Mouse (Mus musculus) retina, postnatal 1 day (tissue): ENCODE measurements around the gene Vps8.

ENCODE experiments used
- DNase-seq: peaks from one replicate; pipeline ENCODE4 v3.0.0-alpha.2; 2012

Gene Vps8

GRCm38 (mm10) chr16:21405224-21405969, 17.5 kb upstream of the Vps8 start:
- peak; percentile 27 for DNase-seq

DNA sequence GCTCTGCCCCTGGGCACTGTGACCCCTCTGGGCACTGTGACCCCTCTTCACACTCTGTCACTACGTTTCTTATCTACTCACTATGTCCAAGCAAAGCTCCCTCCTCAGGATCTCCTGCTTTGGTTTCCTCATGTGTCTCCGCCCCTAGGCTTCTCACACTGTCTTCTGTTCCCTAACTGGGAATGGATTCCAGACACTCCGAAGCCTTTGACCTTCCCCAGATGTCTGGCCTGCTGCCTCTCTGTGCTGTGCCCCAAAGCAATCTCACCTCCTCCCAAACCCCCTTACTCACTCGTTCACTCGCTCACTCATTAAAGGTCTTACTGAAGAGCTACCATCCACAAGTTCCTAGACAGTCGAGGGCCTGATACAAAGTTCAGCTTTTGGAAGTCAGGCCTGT, 16.8 kb upstream of the Vps8 start:
- no peak for DNase-seq

DNA sequence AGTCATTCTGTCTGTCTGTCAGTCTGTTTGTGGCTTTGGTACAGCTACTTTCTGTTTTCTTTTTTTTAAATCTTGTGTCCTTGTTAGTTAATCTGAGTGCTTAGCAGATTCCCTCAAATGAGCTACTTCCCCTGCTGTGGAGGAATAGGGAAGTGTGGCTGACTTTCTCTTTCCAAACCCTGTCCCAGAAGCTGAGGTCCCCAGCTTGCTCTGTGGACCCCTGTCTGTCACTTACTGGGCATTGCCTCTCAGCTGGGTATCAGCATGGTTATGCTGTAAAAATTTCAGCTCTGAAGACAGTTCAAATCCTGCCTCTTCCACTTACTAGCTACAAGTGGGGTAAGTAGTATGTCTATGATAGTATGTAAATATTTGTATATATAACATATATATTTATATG, 11.1 kb upstream of the Vps8 start:
- DNase-seq: no peak

DNA sequence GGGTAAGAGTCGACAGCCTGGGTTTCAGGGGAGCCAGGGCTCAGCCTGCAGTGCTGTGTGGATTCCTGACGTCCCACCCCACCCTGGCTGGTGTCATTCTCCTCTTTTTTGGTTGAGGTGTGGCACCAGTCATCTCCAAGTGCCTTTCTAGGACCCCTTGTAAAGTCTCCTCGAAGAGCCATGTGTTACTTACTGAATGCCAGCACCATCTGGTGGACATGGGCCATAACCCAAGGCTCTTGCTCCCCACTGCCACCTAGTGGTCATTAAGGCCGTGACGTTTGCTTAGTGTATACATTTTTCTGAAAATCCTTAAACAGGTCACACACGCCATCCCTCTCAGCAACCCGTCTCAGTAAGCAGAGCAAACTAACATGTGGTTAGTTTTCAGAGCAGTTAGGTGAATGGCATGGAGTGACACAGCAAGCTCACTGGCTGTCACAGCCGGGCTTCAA, 10.3 kb upstream of the Vps8 start:
- DNase-seq: peak; percentile 92

GRCm38 (mm10) chr16:21413819-21414218, 9.1 kb upstream of the Vps8 start:
- DNase-seq: no peak

DNA sequence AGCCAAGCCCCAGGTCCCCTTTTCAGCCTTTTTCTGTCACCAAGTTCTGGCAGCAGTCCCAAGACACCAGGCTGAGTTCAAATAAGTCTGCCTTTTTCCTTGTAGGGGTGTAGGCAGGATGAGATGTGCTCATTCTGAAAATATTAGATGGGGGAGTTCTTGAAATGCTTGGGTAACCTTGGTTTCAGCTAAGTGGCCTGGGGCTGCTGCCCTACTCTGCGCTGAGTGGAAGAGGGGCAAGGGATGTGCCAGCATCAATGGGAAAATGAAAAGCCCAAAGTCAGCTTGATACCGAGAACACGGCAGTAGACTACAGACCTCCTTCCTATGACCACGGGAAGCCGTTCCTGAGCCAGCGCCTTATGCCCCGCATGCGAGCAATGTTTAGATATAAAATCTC, 7.8 kb upstream of the Vps8 start:
- DNase-seq: no peak

- no peak for DNase-seq
Measured at GRCm38 (mm10) chr16:21418012-21418411, 4.9 kb upstream of the Vps8 start.

DNA sequence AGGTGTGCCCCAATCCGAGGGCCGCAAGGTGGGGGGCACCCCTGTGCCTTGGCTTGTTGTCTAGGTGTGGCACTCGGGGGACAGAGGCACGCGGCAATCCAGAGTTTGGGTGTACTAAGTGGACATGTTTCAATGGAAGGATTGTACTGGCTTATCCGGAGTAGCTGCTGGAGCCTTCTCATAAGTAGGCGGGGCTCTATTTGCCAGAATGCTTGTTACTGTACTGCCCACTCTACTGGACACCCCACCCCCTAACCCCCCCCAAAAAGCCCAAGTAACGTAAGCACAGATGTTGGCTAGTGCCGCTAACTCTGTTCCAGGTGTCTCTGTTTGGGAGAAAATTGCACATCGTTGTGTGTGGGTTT, 610 bp downstream of the Vps8 start:
- no peak for DNase-seq

- DNase-seq: no peak
Measured at GRCm38 (mm10) chr16:21428131-21428530, 5.2 kb downstream of the Vps8 start.

DNA sequence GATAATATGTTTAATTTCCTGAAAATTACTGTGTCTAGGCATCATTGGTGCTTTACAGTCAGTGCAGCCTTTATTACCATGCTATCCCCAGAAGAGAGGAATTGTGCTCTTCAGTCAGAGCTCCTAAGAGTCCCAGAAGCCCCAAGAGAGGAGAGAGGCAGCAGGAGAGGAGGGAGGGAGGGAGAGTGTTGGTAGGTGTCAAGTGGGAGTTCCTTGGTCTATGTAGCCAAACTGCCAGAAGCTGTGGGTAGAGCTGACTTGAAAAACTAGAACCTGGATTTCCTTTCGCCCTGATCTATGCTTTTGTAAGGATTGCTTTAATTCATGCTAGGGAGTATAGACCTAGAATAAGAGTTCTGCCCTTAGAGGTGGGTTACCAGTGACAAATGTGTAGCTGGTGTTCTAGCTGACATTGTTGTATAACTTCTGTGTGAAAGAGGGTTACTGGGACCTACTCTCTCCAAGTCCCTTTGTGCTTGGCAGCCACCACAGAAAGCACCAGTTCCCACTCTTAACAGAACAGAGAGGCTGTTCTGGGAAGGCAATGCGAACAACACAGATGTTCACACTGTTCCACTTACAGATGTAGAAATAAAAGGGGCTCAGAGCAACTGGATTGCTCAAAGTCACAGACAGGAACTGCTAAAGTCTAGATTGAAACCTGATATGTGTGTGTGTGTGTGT, 7.6 kb downstream of the Vps8 start:
- no peak for DNase-seq

DNA sequence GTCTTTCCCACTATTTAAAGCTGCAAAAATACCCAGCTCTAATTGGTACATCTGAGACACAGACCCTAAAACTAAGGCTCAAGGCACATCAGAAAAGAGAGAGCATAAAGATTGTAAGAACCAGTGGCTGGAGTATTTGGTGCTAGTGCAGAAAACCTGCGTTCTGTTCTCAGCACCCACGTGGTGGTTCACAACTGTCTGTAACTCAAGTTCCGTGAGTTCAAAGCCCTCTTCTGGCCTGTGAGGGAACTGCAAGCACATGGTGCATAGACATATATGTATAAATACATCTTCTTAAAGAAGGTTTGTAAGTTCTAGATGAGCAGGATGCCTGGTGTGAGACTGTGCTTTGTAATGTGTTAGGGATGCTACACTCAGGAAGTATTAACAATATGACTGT, 8.7 kb downstream of the Vps8 start:
- DNase-seq: no peak

GRCm38 (mm10) chr16:21433543-21433942, 10.6 kb downstream of the Vps8 start:
- DNase-seq: peak; percentile 18

GRCm38 (mm10) chr16:21441012-21441411, 18.1 kb downstream of the Vps8 start:
- DNase-seq: no peak

- DNase-seq: no peak
Measured at GRCm38 (mm10) chr16:21445026-21445625, 22.2 kb downstream of the Vps8 start.

- DNase-seq: no peak
Measured at GRCm38 (mm10) chr16:21447447-21447846, 24.5 kb downstream of the Vps8 start.

- no peak for DNase-seq
Measured at GRCm38 (mm10) chr16:21448464-21448863, 25.5 kb downstream of the Vps8 start.

GRCm38 (mm10) chr16:21449890-21450289, 27.0 kb downstream of the Vps8 start:
- no peak for DNase-seq

- DNase-seq: no peak
Measured at GRCm38 (mm10) chr16:21452569-21452968, 29.7 kb downstream of the Vps8 start.

- DNase-seq: no peak
Measured at GRCm38 (mm10) chr16:21457639-21458369, 34.9 kb downstream of the Vps8 start.

GRCm38 (mm10) chr16:21465868-21466267, 43.0 kb downstream of the Vps8 start:
- DNase-seq: no peak

DNA sequence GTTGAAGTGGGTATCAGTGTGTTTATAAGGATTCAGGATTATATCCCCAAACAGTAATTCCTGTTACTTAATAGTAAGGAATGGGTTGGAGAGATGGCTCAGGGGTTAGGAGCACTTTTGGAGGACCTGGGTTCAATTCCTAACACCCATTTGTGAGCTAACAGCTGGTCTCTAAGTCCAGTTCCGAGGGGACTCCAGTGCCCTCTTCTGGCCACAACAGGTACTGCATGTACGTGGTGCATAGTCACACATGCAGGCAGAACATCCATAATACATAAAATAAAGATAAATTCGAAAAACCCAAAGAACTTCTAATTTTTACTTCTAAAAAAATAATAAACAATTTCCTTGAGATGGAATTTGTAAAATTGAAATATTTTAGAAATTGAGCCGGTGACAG, 47.5 kb downstream of the Vps8 start:
- DNase-seq: no peak

- DNase-seq: no peak
Measured at GRCm38 (mm10) chr16:21477074-21477473, 54.2 kb downstream of the Vps8 start.

DNA sequence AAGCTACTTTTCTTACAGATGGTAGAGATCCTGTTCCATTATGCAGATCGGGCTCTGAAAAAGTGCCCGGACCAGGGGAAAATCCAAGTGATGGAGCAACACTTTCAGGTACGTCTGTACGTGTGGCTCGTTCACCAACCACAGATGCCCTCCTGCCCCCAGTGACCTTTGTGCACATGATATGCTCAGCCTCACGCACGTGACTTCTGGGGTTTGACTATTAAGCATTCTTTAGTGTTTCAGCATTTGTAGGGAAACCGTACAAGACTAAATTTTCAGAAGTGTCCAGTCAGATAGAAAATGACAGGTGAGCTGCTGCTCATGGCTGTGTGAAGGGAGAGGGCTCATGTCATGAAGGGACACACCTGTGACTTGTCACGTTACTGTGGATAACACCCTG, 55.5 kb downstream of the Vps8 start:
- no peak for DNase-seq

GRCm38 (mm10) chr16:21483803-21484202, 60.9 kb downstream of the Vps8 start:
- no peak for DNase-seq
